Mouse (Mus musculus) gastrocnemius, adult 2 months (tissue): ENCODE data around the gene Olfr1378. TPM values are rescaled to one million over a fixed set of nuclear protein-coding genes. Genes with fewer than 3 reads are reported as not detected.

Source experiments
- DNase-seq: peaks from one replicate; pipeline ENCODE4 v3.0.0; 2022
- H3K27ac ChIP-seq: fragments of 200-600 bp; 2 replicates; pipeline ENCODE4 v1.8.1; 2022; ENCODE audit warnings: mild to moderate bottlenecking
- H3K4me3 ChIP-seq: fragments of 200-600 bp; 2 replicates; pipeline ENCODE4 v1.8.1; 2022; ENCODE audit warnings: mild to moderate bottlenecking, moderate library complexity
- CTCF ChIP-seq: fragments of 200-600 bp; IDR thresholded peaks from 2 replicates; pipeline ENCODE4 v1.8.1; 2022; ENCODE audit warnings: antibody characterized with exemption, mild to moderate bottlenecking, moderate library complexity
- intact Hi-C: fragments of 180-260 bp; cut with DNase I; formaldehyde crosslinking; loops from one replicate; pipeline ENCODE4 v1.15.1; 2025
- long read RNA-seq, 2 experiments: library from polyadenylated mRNA; stranded (forward); transcript quantifications; one replicate each; pipeline ENCODE4 v2.0.0; 2021
- total RNA-seq, 2 experiments: library from RNA; stranded (reverse); gene quantifications; 2 replicates each; pipeline ENCODE4 v1.2.3; 2021

The Olfr1378 gene
- not detected for total RNA-seq
- long read RNA-seq, experiment 1, result 0 reads
- long read RNA-seq, experiment 2, result 0 reads

GRCm38 (mm10) chr11:50966230-50966629, at the start of gene Olfr1378:
Olfr1378 (plus strand) TSS chr11:50966530.
- Histone ChIP-seq H3K27ac (no peak within 1 kb of the TSS), H3K4me3 (no peak within 1 kb of the TSS)
- intact Hi-C loops, result no loop called here
- no peak for DNase-seq
- TF ChIP-seq CTCF, result no peak

- H3K27ac ChIP-seq, result peak overlapping the region; percentile 86; the same call in 1 of the 2 replicates
- peak overlapping the region; percentile 89 for H3K4me3 ChIP-seq
- no peak for DNase-seq
- no peak for TF ChIP-seq CTCF
- intact Hi-C loops, result loop anchor here (1.0 to 5.0 kb wide), 2 partner anchors 103 to 129 kb away; partner anchors contain the start of genes Zfp354a and Zfp354c
Observed at GRCm38 (mm10) chr11:50930469-50931014, 35.8 kb upstream of the Olfr1378 start.

GRCm38 (mm10) chr11:50931021-50931420, 35.3 kb upstream of the Olfr1378 start:
- peak overlapping the region; percentile 89 for H3K4me3 ChIP-seq
- no peak for TF ChIP-seq CTCF
- intact Hi-C loops, result loop anchor here (1.0 to 5.0 kb wide), 2 partner anchors 104 to 128 kb away; partner anchors contain the start of genes Zfp354a and Zfp354c

GRCm38 (mm10) chr11:50931451-50931866, 34.9 kb upstream of the Olfr1378 start, which contains the start of gene Zfp354b:
Zfp354b (minus strand) TSS chr11:50931633.
- Histone ChIP-seq H3K27ac (peak within 1 kb of the TSS; percentile 86), H3K4me3 (peak within 1 kb of the TSS; percentile 89)
- peak; percentile 88 for DNase-seq
- no peak for TF ChIP-seq CTCF
- intact Hi-C loops, result loop anchor here (1.0 to 5.0 kb wide), 2 partner anchors 104 to 128 kb away; partner anchors contain the start of genes Zfp354a and Zfp354c

More at GRCm38 (mm10) chr11:50931021-50931420, 35.3 kb upstream of the Olfr1378 start:
- no peak for DNase-seq
- H3K27ac ChIP-seq, result peak overlapping the region; percentile 86

- no peak overlapping the region; the same call in 1 of the 2 replicates for H3K27ac ChIP-seq
- H3K4me3 ChIP-seq, result peak overlapping the region; percentile 89
- no peak for TF ChIP-seq CTCF
- no peak for DNase-seq
- intact Hi-C loops, result loop anchor here (5.0 kb wide), 1 partner anchor 105 kb away; the partner anchor contains the start of gene Zfp354c
Observed at GRCm38 (mm10) chr11:50932040-50932439, 34.3 kb upstream of the Olfr1378 start.

- intact Hi-C loops, result no loop called here
- H3K27ac ChIP-seq, result no peak overlapping the region
- TF ChIP-seq CTCF, result no peak
- no peak for DNase-seq
- no peak overlapping the region for H3K4me3 ChIP-seq
Observed at GRCm38 (mm10) chr11:50938435-50938834, 27.9 kb upstream of the Olfr1378 start.

GRCm38 (mm10) chr11:50939621-50940366, 26.5 kb upstream of the Olfr1378 start:
- peak; percentile 80 for TF ChIP-seq CTCF
- Histone ChIP-seq H3K4me3 (no peak overlapping the region), H3K27ac (no peak overlapping the region)
- intact Hi-C loops, result loop anchor here (1.0 to 5.0 kb wide), 2 partner anchors 94 to 593 kb away; no protein-coding TSS in a partner anchor
- no peak for DNase-seq

GRCm38 (mm10) chr11:50942386-50942785, 23.9 kb upstream of the Olfr1378 start:
- intact Hi-C loops, result loop anchor here (5.0 kb wide), 1 partner anchor 590 kb away; no protein-coding TSS in a partner anchor
- no peak overlapping the region for H3K27ac ChIP-seq
- no peak for DNase-seq
- no peak overlapping the region for H3K4me3 ChIP-seq
- TF ChIP-seq CTCF, result no peak

GRCm38 (mm10) chr11:50943506-50943905, 22.8 kb upstream of the Olfr1378 start, which contains the start of gene 4933414I15Rik:
4933414I15Rik (minus strand) TSS chr11:50943765.
- TF ChIP-seq CTCF, result no peak
- Histone ChIP-seq H3K4me3 (no peak within 1 kb of the TSS), H3K27ac (no peak within 1 kb of the TSS)
- intact Hi-C loops, result loop anchor here (5.0 kb wide), 1 partner anchor 589 kb away; no protein-coding TSS in a partner anchor
- DNase-seq, result no peak

- intact Hi-C loops, result no loop called here
Observed at GRCm38 (mm10) chr11:50952290-50952689, 14.0 kb upstream of the Olfr1378 start.

GRCm38 (mm10) chr11:50953665-50954064, 12.7 kb upstream of the Olfr1378 start, which contains the start of gene Prop1:
Prop1 (minus strand) TSS chr11:50953765.
- intact Hi-C loops, result no loop called here
- Histone ChIP-seq H3K27ac (no peak within 1 kb of the TSS), H3K4me3 (no peak within 1 kb of the TSS)
- no peak for DNase-seq
- TF ChIP-seq CTCF, result no peak

More at GRCm38 (mm10) chr11:50952290-50952689, 14.0 kb upstream of the Olfr1378 start:
- H3K4me3 ChIP-seq, result no peak overlapping the region
- DNase-seq, result no peak
- no peak overlapping the region for H3K27ac ChIP-seq
- TF ChIP-seq CTCF, result no peak

GRCm38 (mm10) chr11:50964886-50965285, 1.4 kb upstream of the Olfr1378 start:
- TF ChIP-seq CTCF, result no peak
- H3K4me3 ChIP-seq, result no peak overlapping the region
- intact Hi-C loops, result no loop called here
- DNase-seq, result no peak
- H3K27ac ChIP-seq, result no peak overlapping the region
